Mouse (Mus musculus): Measurements from ENCODE around the gene Pnkd. TPM values are rescaled to one million over a fixed set of nuclear protein-coding genes. Genes with fewer than 3 reads are reported as not detected.
"Not testable (repeated sequence)": the region's sequence is repeated elsewhere in the genome, so short reads cannot be mapped to it uniquely, and the experiment has no call there.

The Pnkd gene
- polyA plus RNA-seq, 1 experiment from 2014 or later: 104 TPM

- Histone ChIP-seq H3K27ac (ENCODE audit: low read depth, low read length) (no peak overlapping the region), H3K4me1 (ENCODE audit: control insufficient read depth, insufficient read depth, low read length) (peaks cover 9% of the 10 kb centered on the region; the same call in 1 of the 2 replicates), H3K36me3 (ENCODE audit: control insufficient read depth, insufficient read depth, low read length) (peaks cover 8% of the 10 kb centered on the region), H3K27me3 (ENCODE audit: control insufficient read depth, insufficient read depth, low read length) (no peaks in the 10 kb centered on the region), H3K4me2 (ENCODE audit: low read depth) (no peak overlapping the region), H3K9ac (ENCODE audit: low read length) (no peak overlapping the region), H3K4me3 (ENCODE audit: low read depth, low read length) (no peak overlapping the region), H3K9me3 (ENCODE audit: control insufficient read depth, low read length) (no peaks in the 10 kb centered on the region)
- DNase-seq (ENCODE audit: low spot score): no peak
- WGBS: 94% methylated on average over 8 of the region's 8 CpGs
- no peak for ATAC-seq (ENCODE audit: insufficient read depth, low FRiP score, low TSS enrichment)
Measured at GRCm38 (mm10) chr1:74281886-74282285, 2.8 kb upstream of the Pnkd start.

DNA sequence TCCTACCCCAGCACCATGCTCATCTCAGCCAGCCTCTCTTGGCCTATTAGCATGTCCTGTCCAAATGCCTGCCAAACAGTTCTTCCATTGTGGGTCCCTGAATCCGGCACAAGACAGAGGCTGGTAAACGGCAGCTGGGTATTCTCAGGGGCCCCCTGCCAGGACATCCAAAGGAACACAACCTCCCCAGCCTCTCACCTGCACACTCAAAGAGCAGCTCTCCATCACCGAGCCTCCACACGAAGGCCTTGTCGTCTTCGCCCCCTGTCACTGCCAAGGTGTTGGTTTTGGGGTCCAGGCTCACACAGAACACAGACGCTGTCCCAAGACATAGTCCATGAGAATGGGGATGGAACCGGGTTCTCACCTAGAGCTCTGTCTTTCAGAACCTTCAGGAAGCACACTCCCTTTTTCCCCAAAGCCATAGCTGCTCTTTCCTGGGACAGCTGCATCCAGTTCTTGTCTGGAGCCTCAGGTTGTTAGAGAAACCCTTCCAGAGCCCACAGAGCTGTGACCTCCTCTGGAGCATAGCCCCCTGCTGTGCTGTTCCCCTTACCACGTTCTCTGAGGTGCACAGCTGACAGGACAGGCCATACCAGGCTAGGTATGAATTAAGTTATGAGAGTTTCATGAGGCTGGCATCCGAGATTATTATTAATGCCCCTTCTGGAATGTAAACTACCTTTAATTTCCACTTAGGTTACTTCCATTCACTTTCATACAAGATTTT, 1.7 kb upstream of the Pnkd start:
- no peak overlapping the region for H3K27ac ChIP-seq (ENCODE audit: low read depth, low read length)
- peaks cover 9% of the 10 kb centered on the region; the same call in 1 of the 2 replicates for H3K4me1 ChIP-seq (ENCODE audit: control insufficient read depth, insufficient read depth, low read length)
- H3K4me3 ChIP-seq (ENCODE audit: low read depth, low read length): no peak overlapping the region
- ATAC-seq (ENCODE audit: insufficient read depth, low FRiP score, low TSS enrichment): no peak
- H3K36me3 ChIP-seq (ENCODE audit: control insufficient read depth, insufficient read depth, low read length): peaks cover 8% of the 10 kb centered on the region
- no peak for DNase-seq (ENCODE audit: low spot score)
- H3K9ac ChIP-seq (ENCODE audit: low read length): no peak overlapping the region
- H3K27me3 ChIP-seq (ENCODE audit: control insufficient read depth, insufficient read depth, low read length): no peaks in the 10 kb centered on the region
- no peaks in the 10 kb centered on the region for H3K9me3 ChIP-seq (ENCODE audit: control insufficient read depth, low read length)
- 87% methylated on average over 10 of the region's 10 CpGs for WGBS
- no peak overlapping the region for H3K4me2 ChIP-seq (ENCODE audit: low read depth)

- H3K36me3 ChIP-seq (ENCODE audit: control insufficient read depth, insufficient read depth, low read length): peaks cover 10% of the 10 kb centered on the region
- H3K27ac ChIP-seq (ENCODE audit: low read depth, low read length): peak overlapping the region; percentile 5; the same call in 1 of the 2 replicates
- H3K4me3 ChIP-seq (ENCODE audit: low read depth, low read length): peak overlapping the region; percentile 73
- no peaks in the 10 kb centered on the region for H3K27me3 ChIP-seq (ENCODE audit: control insufficient read depth, insufficient read depth, low read length)
- DNase-seq (ENCODE audit: low spot score) (no peak), ATAC-seq (ENCODE audit: insufficient read depth, low FRiP score, low TSS enrichment) (peak; percentile 48)
- H3K4me1 ChIP-seq (ENCODE audit: control insufficient read depth, insufficient read depth, low read length): peaks cover 9% of the 10 kb centered on the region; the same call in 1 of the 2 replicates
- H3K9me3 ChIP-seq (ENCODE audit: control insufficient read depth, low read length): no peaks in the 10 kb centered on the region
- WGBS: 17% methylated on average over 14 of the region's 15 CpGs
- H3K9ac ChIP-seq (ENCODE audit: low read length): peak overlapping the region; percentile 47
- peak overlapping the region; percentile 60 for H3K4me2 ChIP-seq (ENCODE audit: low read depth)
Measured at GRCm38 (mm10) chr1:74283686-74284463, 855 bp upstream of the Pnkd start.

DNA sequence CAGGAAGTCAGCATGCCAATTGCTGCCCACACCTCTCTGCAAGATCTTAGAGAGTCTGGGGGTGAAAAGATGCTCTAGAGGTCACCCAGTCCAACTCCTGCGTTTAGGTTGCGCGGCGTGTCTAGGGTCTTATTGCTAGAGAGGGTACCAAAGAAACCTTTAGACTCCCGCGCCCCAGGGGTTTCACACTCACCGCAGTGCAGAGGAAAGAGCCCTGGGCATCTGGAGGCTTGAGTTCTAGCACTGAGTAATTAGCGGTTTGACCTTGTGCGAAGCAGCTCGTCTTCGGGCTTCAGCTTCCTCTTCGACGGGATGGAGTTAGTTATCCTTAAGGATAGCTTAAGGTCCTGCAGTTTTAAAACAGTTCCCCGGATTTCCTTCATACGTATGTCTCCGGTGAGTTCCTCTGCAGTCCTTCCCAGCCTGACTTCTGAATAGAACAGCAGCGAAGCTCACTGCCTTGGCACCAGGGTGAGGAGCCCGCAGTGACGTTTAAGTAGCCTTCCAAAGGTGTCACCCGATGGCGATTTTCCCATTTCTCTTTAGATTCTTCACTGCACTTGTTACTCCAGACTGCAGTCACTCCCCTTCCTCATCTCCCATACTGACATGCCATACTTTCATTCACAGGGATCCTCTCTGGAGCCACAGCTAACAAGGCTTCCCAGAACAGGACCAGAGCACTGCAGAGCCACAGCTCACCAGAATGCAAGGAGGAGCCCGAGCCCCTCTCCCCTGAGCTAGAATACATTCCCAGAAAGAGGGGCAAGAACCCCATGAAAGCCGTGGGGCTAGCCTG, 681 bp downstream of the Pnkd start:
- no peak; the same call in 1 of the 2 replicates for ATAC-seq (ENCODE audit: insufficient read depth, low FRiP score, low TSS enrichment)
- 4% methylated on average over 23 of the region's 23 CpGs for WGBS
- peaks cover 10% of the 10 kb centered on the region for H3K36me3 ChIP-seq (ENCODE audit: control insufficient read depth, insufficient read depth, low read length)

GRCm38 (mm10) chr1:74286869-74287607, 2.3 kb downstream of the Pnkd start:
- not testable (repeated sequence) for H3K4me2 ChIP-seq (ENCODE audit: low read depth); DNase-seq (ENCODE audit: low spot score); ATAC-seq (ENCODE audit: insufficient read depth, low FRiP score, low TSS enrichment); H3K4me3 ChIP-seq (ENCODE audit: low read depth, low read length); H3K9me3 ChIP-seq (ENCODE audit: control insufficient read depth, low read length); H3K4me1 ChIP-seq (ENCODE audit: control insufficient read depth, insufficient read depth, low read length); H3K36me3 ChIP-seq (ENCODE audit: control insufficient read depth, insufficient read depth, low read length); H3K9ac ChIP-seq (ENCODE audit: low read length); H3K27ac ChIP-seq (ENCODE audit: low read depth, low read length); H3K27me3 ChIP-seq (ENCODE audit: control insufficient read depth, insufficient read depth, low read length)
- 63% methylated on average over 15 of the region's 17 CpGs for WGBS

More for the DNA sequence above, 681 bp downstream of the Pnkd start:
- DNase-seq (ENCODE audit: low spot score): no peak
- Histone ChIP-seq H3K27me3 (ENCODE audit: control insufficient read depth, insufficient read depth, low read length) (no peaks in the 10 kb centered on the region), H3K27ac (ENCODE audit: low read depth, low read length) (no peak overlapping the region), H3K9ac (ENCODE audit: low read length) (peak overlapping the region; percentile 77), H3K4me2 (ENCODE audit: low read depth) (peak overlapping the region; percentile 71), H3K4me1 (ENCODE audit: control insufficient read depth, insufficient read depth, low read length) (peaks cover 9% of the 10 kb centered on the region; the same call in 1 of the 2 replicates), H3K4me3 (ENCODE audit: low read depth, low read length) (peak overlapping the region; percentile 73), H3K9me3 (ENCODE audit: control insufficient read depth, low read length) (no peaks in the 10 kb centered on the region)

DNA sequence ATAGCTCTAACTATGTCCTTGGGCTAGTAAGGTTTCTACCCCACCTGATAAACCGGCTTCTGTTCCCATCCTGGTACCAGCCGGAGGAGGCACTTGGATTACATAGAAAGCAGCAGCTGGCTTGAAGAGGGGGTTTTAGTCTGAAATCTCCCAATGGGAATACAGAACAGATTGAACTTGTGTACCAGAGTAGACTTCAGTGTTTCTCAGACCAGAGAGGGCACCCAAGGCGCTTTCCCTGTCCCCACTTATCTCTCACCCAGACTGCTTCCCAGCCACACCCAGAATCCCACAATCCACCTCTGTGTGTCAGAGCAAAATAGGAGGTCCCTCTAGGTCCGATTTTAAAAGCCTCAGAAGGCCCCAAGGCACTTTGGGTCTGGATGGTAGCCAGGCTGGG, 3.6 kb downstream of the Pnkd start:
- Histone ChIP-seq H3K4me1 (ENCODE audit: control insufficient read depth, insufficient read depth, low read length) (peaks cover 9% of the 10 kb centered on the region; the same call in 1 of the 2 replicates), H3K27me3 (ENCODE audit: control insufficient read depth, insufficient read depth, low read length) (no peaks in the 10 kb centered on the region), H3K4me2 (ENCODE audit: low read depth) (no peak overlapping the region), H3K27ac (ENCODE audit: low read depth, low read length) (no peak overlapping the region), H3K4me3 (ENCODE audit: low read depth, low read length) (no peak overlapping the region), H3K9ac (ENCODE audit: low read length) (no peak overlapping the region), H3K36me3 (ENCODE audit: control insufficient read depth, insufficient read depth, low read length) (peaks cover 2% of the 10 kb centered on the region), H3K9me3 (ENCODE audit: control insufficient read depth, low read length) (no peaks in the 10 kb centered on the region)
- 75% methylated on average over 4 of the region's 4 CpGs for WGBS
- ATAC-seq (ENCODE audit: insufficient read depth, low FRiP score, low TSS enrichment) (no peak), DNase-seq (ENCODE audit: low spot score) (no peak)

DNA sequence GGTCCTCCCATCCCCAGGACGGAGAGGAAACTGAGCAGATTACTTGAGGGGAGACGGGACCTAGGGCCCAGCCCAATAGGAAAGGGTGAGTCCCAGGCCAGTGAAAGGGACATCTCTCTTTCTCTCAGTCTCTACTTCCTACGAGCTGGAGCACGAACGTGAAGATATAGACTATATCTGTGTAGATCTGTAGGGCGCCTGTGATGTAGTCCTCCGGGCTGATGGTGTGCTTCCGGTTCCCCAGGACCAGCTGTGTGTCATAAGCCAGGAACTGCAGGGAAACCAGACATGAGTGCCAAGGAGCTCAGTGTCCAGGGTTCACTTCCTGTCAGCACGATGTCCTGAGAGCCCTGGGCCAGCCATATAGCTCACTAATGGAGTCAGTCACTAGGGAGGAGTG, 4.5 kb downstream of the Pnkd start:
- WGBS: 92% methylated on average over 9 of the region's 9 CpGs
- Histone ChIP-seq H3K9me3 (ENCODE audit: control insufficient read depth, low read length) (no peaks in the 10 kb centered on the region), H3K4me1 (ENCODE audit: control insufficient read depth, insufficient read depth, low read length) (peaks cover 4% of the 10 kb centered on the region; the same call in 1 of the 2 replicates), H3K4me2 (ENCODE audit: low read depth) (no peak overlapping the region), H3K4me3 (ENCODE audit: low read depth, low read length) (no peak overlapping the region), H3K9ac (ENCODE audit: low read length) (no peak overlapping the region), H3K27me3 (ENCODE audit: control insufficient read depth, insufficient read depth, low read length) (no peaks in the 10 kb centered on the region), H3K27ac (ENCODE audit: low read depth, low read length) (no peak overlapping the region), H3K36me3 (ENCODE audit: control insufficient read depth, insufficient read depth, low read length) (peaks cover 2% of the 10 kb centered on the region)
- DNase-seq (ENCODE audit: low spot score): no peak
- no peak for ATAC-seq (ENCODE audit: insufficient read depth, low FRiP score, low TSS enrichment)

- Histone ChIP-seq H3K4me2 (ENCODE audit: low read depth) (no peak overlapping the region), H3K9ac (ENCODE audit: low read length) (no peak overlapping the region), H3K4me1 (ENCODE audit: control insufficient read depth, insufficient read depth, low read length) (peaks cover 4% of the 10 kb centered on the region; the same call in 1 of the 2 replicates), H3K36me3 (ENCODE audit: control insufficient read depth, insufficient read depth, low read length) (peaks cover 2% of the 10 kb centered on the region), H3K4me3 (ENCODE audit: low read depth, low read length) (no peak overlapping the region), H3K27me3 (ENCODE audit: control insufficient read depth, insufficient read depth, low read length) (no peaks in the 10 kb centered on the region), H3K9me3 (ENCODE audit: control insufficient read depth, low read length) (no peaks in the 10 kb centered on the region), H3K27ac (ENCODE audit: low read depth, low read length) (no peak overlapping the region)
- no peak for ATAC-seq (ENCODE audit: insufficient read depth, low FRiP score, low TSS enrichment)
- WGBS: 95% methylated on average over 2 of the region's 2 CpGs
- no peak for DNase-seq (ENCODE audit: low spot score)
Measured at GRCm38 (mm10) chr1:74289740-74290139, 5.0 kb downstream of the Pnkd start.

All from neural tube, embryonic 11.5 days (tissue).